Mouse (Mus musculus) ES-E14 (cell line): Measurements from ENCODE around the gene Bglap3. TPM values are rescaled to one million over a fixed set of nuclear protein-coding genes. Genes with fewer than 3 reads are reported as not detected.

Source experiments
- DNase-seq: peaks from one replicate; pipeline ENCODE4 v3.0.0-alpha.2; 2013; ENCODE audit warnings: low read depth, low spot score
- H3K27ac ChIP-seq: 2 replicates; pipeline ENCODE4 v1.5.1; 2012; ENCODE audit warnings: low read depth, mild to moderate bottlenecking, low read length, moderate library complexity, mixed read lengths; ENCODE audit not compliant: poor library complexity, insufficient read depth, severe bottlenecking
- H3K36me3 ChIP-seq: 2 replicates; pipeline ENCODE4 v1.6.1; 2012; ENCODE audit warnings: mild to moderate bottlenecking, low read length, moderate library complexity, mixed read lengths; ENCODE audit not compliant: control insufficient read depth, poor library complexity, insufficient read depth, severe bottlenecking
- H3K4me1 ChIP-seq, 2 experiments: fragments of 150-350 bp in 1 of 2; sonication (generic) in 1 of 2; 2 replicates each; pipeline ENCODE4 v1.6.1; 2012; ENCODE audit warnings: low read length in 2 of 2, mild to moderate bottlenecking in 1 of 2, mixed read lengths in 1 of 2; ENCODE audit not compliant: control insufficient read depth in 2 of 2, insufficient read depth in 2 of 2, poor library complexity in 1 of 2
- H3K4me3 ChIP-seq, 2 experiments: fragments of 150-350 bp in 1 of 2; sonication (generic) in 1 of 2; 2 replicates each; pipeline ENCODE4 v1.5.1; 2012; ENCODE audit warnings: low read length in 2 of 2, low read depth in 1 of 2, mild to moderate bottlenecking in 1 of 2, mixed read lengths in 1 of 2; ENCODE audit not compliant: insufficient read depth in 1 of 2, poor library complexity in 1 of 2, severe bottlenecking in 1 of 2
- H3K9ac ChIP-seq: 2 replicates; pipeline ENCODE4 v1.6.1; 2012; ENCODE audit warnings: low read depth, mild to moderate bottlenecking, low read length, mixed read lengths; ENCODE audit not compliant: poor library complexity, insufficient read depth, severe bottlenecking
- H3K9me3 ChIP-seq: fragments of 150-350 bp; sonication (generic); 2 replicates; pipeline ENCODE4 v1.6.1; 2012; ENCODE audit warnings: low read depth, mild to moderate bottlenecking, low read length; ENCODE audit not compliant: control insufficient read depth, insufficient read depth
- CHD2 ChIP-seq: IDR thresholded peaks from 2 replicates; pipeline ENCODE4 v1.6.1; 2014; ENCODE audit warnings: mild to moderate bottlenecking, low read depth, low read length, inconsistent platforms
- HCFC1 ChIP-seq: IDR thresholded peaks from 2 replicates; pipeline ENCODE4 v1.6.1; 2012; ENCODE audit warnings: low read length, inconsistent platforms, borderline replicate concordance; ENCODE audit not compliant: insufficient read depth
- MAFK ChIP-seq: IDR thresholded peaks from 2 replicates; pipeline ENCODE4 v1.6.1; 2014; ENCODE audit warnings: mild to moderate bottlenecking, low read depth, low read length, inconsistent platforms; ENCODE audit not compliant: insufficient read depth
- ZC3H11A ChIP-seq: IDR thresholded peaks from 2 replicates; pipeline ENCODE4 v1.6.1; 2012; ENCODE audit warnings: low read depth, mild to moderate bottlenecking, inconsistent platforms, low read length, borderline replicate concordance
- ZNF384 ChIP-seq: IDR thresholded peaks from 2 replicates; pipeline ENCODE4 v1.6.1; 2012; ENCODE audit warnings: low read depth, low read length, inconsistent platforms
- in situ Hi-C, 2 experiments: fragments of 600-800 bp; cut with MboI; formaldehyde crosslinking; loops; one replicate each; pipeline ENCODE4 v1.15.1; 2025; ENCODE audit warnings: low sequenced_read_pairs in 2 of 2, inconsistent platforms in 1 of 2; ENCODE audit not compliant: unreplicated experiment in 2 of 2
- total RNA-seq: library from RNA; depleted of rRNA; stranded (reverse); fragments of 300-350 nt; gene quantifications from 2 replicates; pipeline ENCODE4 v1.2.3, GENCODE M21; 2012

Bglap3 gene
- total RNA-seq, 1 experiment, result 2.6 TPM

- TF ChIP-seq ZC3H11A, result no peak
- TF ChIP-seq CHD2, result peak; percentile 97
- peak; percentile 58; the same call in 1 of the 2 replicates for TF ChIP-seq MAFK
- peak; percentile 67; the same call in 1 of the 2 replicates for TF ChIP-seq HCFC1
- H3K36me3 ChIP-seq, result peaks cover 6% of the 10 kb centered on the region
- peak within 1 kb of the TSS; percentile 98 for H3K9ac ChIP-seq
- H3K9me3 ChIP-seq, result no peaks in the 10 kb centered on the region
- H3K4me3 ChIP-seq, result peak within 1 kb of the TSS; percentile 77 to 91
- in situ Hi-C loops, result loop anchor here in 1 of 2 experiments (5.0 kb wide), 1 partner anchor 39 kb away; the partner anchor contains the start of genes Cct3 and Tsacc
- peaks cover 0 to 23% of the 10 kb centered on the region in 2 experiments; a peak in 1 of 4 replicates for H3K4me1 ChIP-seq
- peak within 1 kb of the TSS; percentile 99 for H3K27ac ChIP-seq
- DNase-seq, result peak; percentile 94
Observed at GRCm38 (mm10) chr3:88336058-88337013, 36.2 kb downstream of the Bglap3 start, which contains the start of the genes Tmem79 and Smg5. Gene Tmem79 (minus strand): TSS chr3:88336148. Gene Smg5 (plus strand): TSS chr3:88336260.

- Histone ChIP-seq H3K4me3 (peak overlapping the region; percentile 77 to 91), H3K9ac (peak overlapping the region; percentile 98), H3K4me1 (peaks cover 0 to 21% of the 10 kb centered on the region in 2 experiments; a peak in 1 of 4 replicates), H3K27ac (peak overlapping the region; percentile 99), H3K9me3 (no peaks in the 10 kb centered on the region), H3K36me3 (peaks cover 5% of the 10 kb centered on the region; the same call in 1 of the 2 replicates)
- TF ChIP-seq MAFK, result no peak; the same call in 1 of the 2 replicates
- no peak for TF ChIP-seq ZNF384
- DNase-seq, result no peak
- in situ Hi-C loops, result loop anchor here in 1 of 2 experiments (5.0 kb wide), 1 partner anchor 38 kb away; the partner anchor contains the start of genes Cct3 and Tsacc
Observed at GRCm38 (mm10) chr3:88335436-88336053, 37.0 kb downstream of the Bglap3 start.

GRCm38 (mm10) chr3:88334902-88335435 is 37.6 kb downstream of the Bglap3 start:
- in situ Hi-C loops, result loop anchor here in 1 of 2 experiments (5.0 kb wide), 1 partner anchor 38 kb away; the partner anchor contains the start of genes Cct3 and Tsacc
- Histone ChIP-seq H3K9ac (peak overlapping the region; percentile 98), H3K36me3 (peaks cover 6% of the 10 kb centered on the region; the same call in 1 of the 2 replicates), H3K9me3 (no peaks in the 10 kb centered on the region), H3K4me1 (peaks cover 0 to 21% of the 10 kb centered on the region in 2 experiments; a peak in 1 of 4 replicates), H3K27ac (peak overlapping the region; percentile 99), H3K4me3 (peak overlapping the region; percentile 77 to 91)
- DNase-seq, result no peak
- no peak for TF ChIP-seq MAFK
- TF ChIP-seq ZNF384, result no peak
- TF ChIP-seq ZC3H11A, result no peak
- TF ChIP-seq CHD2, result no peak
- TF ChIP-seq HCFC1, result no peak

GRCm38 (mm10) chr3:88334029-88334658 is 38.4 kb downstream of the Bglap3 start:
- Histone ChIP-seq H3K4me3 (peak overlapping the region; percentile 77 to 91), H3K9ac (peak overlapping the region; percentile 98)

More at GRCm38 (mm10) chr3:88334029-88334658, 38.4 kb downstream of the Bglap3 start:
- no peak for TF ChIP-seq HCFC1
- H3K4me1 ChIP-seq, result peaks cover 0 to 23% of the 10 kb centered on the region in 2 experiments; a peak in 1 of 4 replicates
- H3K36me3 ChIP-seq, result peaks cover 9% of the 10 kb centered on the region; the same call in 1 of the 2 replicates
- in situ Hi-C loops, result no loop called here
- H3K27ac ChIP-seq, result peak overlapping the region; percentile 99
- H3K9me3 ChIP-seq, result no peaks in the 10 kb centered on the region
- no peak for DNase-seq
